Mouse (Mus musculus): ENCODE measurements around the gene Slc24a2.

DNA sequence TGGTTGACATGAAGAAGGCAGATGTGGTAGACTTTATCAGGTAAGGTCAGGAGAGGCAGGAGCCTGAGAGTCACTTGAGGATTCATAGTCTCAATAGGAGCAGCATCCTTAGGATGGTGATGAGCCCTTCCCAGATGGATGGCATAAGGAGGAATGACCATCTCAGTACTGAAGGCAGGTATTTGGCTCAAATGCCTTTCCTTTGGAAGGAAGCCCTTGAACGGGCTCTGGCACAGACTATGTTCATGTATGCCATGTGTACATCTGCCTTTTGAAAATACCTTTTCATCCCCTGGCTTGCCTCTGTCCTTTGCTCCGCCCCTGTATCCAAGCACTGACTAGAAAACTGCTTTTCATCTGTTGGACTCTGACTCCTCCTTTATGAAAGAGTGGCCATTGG, 168.6 kb downstream of the Slc24a2 start:
- TF ChIP-seq POLR2A (IDR thresholded peaks at IDR 0.05; ENCODE audit: insufficient read depth, low read depth, low read length) (no peak), CTCF (IDR thresholded peaks at IDR 0.05; ENCODE audit: insufficient read depth, low read depth, low read length) (no peak)
